Mouse (Mus musculus): ENCODE results near the gene Gm7876.
"Not testable (repeated sequence)": the region's sequence is repeated elsewhere in the genome, so short reads cannot be mapped to it uniquely, and the experiment has no call there.

Gene Gm7876

GRCm38 (mm10) chr14:4708938-4709337, at the start of gene Gm7876:
TSS of gene Gm7876 (plus strand) at chr14:4709238.
- not testable (repeated sequence) for DNase-seq

GRCm38 (mm10) chr14:4663892-4664291, 45.1 kb upstream of the Gm7876 start, which contains the start of gene Gm3239:
TSS of gene Gm3239 (plus strand) at chr14:4664192.
- DNase-seq: not testable (repeated sequence)

GRCm38 (mm10) chr14:4726038-4726880, 17.2 kb downstream of the Gm7876 start, which contains the start of gene Gm3252:
TSS of gene Gm3252 (plus strand) at chr14:4726775.
- not testable (repeated sequence) for DNase-seq
